Mouse (Mus musculus): ENCODE measurements around the gene Cops3. TPM values are rescaled to one million over a fixed set of nuclear protein-coding genes. Genes with fewer than 3 reads are reported as not detected.

Cops3 gene
- total RNA-seq, 2 experiments from 2014 or later = 76.2 TPM

GRCm38 (mm10) chr11:59778181-59778873 is 61.3 kb downstream of the Cops3 start:
- DNase-seq = peak; percentile 54

GRCm38 (mm10) chr11:59777259-59777658 is 62.4 kb downstream of the Cops3 start:
- DNase-seq = no peak

GRCm38 (mm10) chr11:59775435-59776148 is 64.0 kb downstream of the Cops3 start:
- no peak for DNase-seq

GRCm38 (mm10) chr11:59774522-59774921 is 65.1 kb downstream of the Cops3 start:
- no peak for DNase-seq

- no peak for DNase-seq
These were observed 66.7 kb downstream of the Cops3 start for GRCm38 (mm10) chr11:59772902-59773301.

- no peak for DNase-seq
These were observed 67.3 kb downstream of the Cops3 start for GRCm38 (mm10) chr11:59772291-59772690.

GRCm38 (mm10) chr11:59770753-59771152 is 68.9 kb downstream of the Cops3 start:
- no peak for DNase-seq

GRCm38 (mm10) chr11:59769738-59770137 is 69.9 kb downstream of the Cops3 start:
- no peak for DNase-seq

- DNase-seq = no peak
These were observed 70.3 kb downstream of the Cops3 start for GRCm38 (mm10) chr11:59769307-59769706.

Other genes with a start within 250 kb of the Cops3 start
- not detected for gene Olfr223, start 246.5 kb downstream of the Cops3 start, total RNA-seq (2021)
- 10 to 100 TPM; 71.9 to 86.7 TPM for gene Mprip, start 178.5 kb downstream of the Cops3 start, total RNA-seq (2021)
- gene Pld6, start 52.2 kb downstream of the Cops3 start, total RNA-seq (2021) = not detected
- gene Flcn, start 29.8 kb downstream of the Cops3 start, total RNA-seq (2021) = 10 to 100 TPM; 30.8 to 46.1 TPM
- 10 to 100 TPM; 18.0 to 24.5 TPM for gene Nt5m, start 391 bp downstream of the Cops3 start, total RNA-seq (2021)
- 10 to 100 TPM; 15.6 to 16.0 TPM for gene Med9, start 108.4 kb upstream of the Cops3 start, total RNA-seq (2021)
- 1 to 10 TPM in 1 of 2 experiments, under 1 TPM in 1; 0.56 to 3.6 TPM for gene Rasd1, start 125.1 kb upstream of the Cops3 start, total RNA-seq (2021)
- gene Pemt, start 206.7 kb upstream of the Cops3 start, total RNA-seq (2021) = 1 to 10 TPM; 2.6 to 3.7 TPM